Mouse (Mus musculus): ENCODE data around the gene Pabpc1l.
A peak's percentile ranks its signal among the peaks of the same experiment; 100 is the strongest.

Pabpc1l gene

GRCm38 (mm10) chr2:164025150-164025549 lies at the start of gene Pabpc1l:
Pabpc1l (plus strand) TSS chr2:164025450.
- H3K27me3 ChIP-seq (ENCODE audit: insufficient read depth, low read length), result peaks cover 13% of the 10 kb centered on the region; the same call in 1 of the 2 replicates
- no peak within 1 kb of the TSS; the same call in 1 of the 2 replicates for H3K4me3 ChIP-seq (replicated peaks; ENCODE audit: low read length)
- no peaks in the 10 kb centered on the region for H3K36me3 ChIP-seq (ENCODE audit: insufficient read depth, low read length)
- H3K9me3 ChIP-seq (ENCODE audit: low read length), result no peaks in the 10 kb centered on the region
- TF ChIP-seq POU5F1 (IDR thresholded peaks at IDR 0.05; ENCODE audit: borderline replicate concordance, low read length), result no peak
- no peak for TF ChIP-seq NANOG (IDR thresholded peaks at IDR 0.05; ENCODE audit: borderline replicate concordance, low read length)
- TF ChIP-seq CTCF (conservative IDR thresholded peaks at IDR 0.05; ENCODE audit: low read length), result no peak
- peaks cover 21% of the 10 kb centered on the region for H3K4me1 ChIP-seq (replicated peaks; ENCODE audit: low read depth, low read length)

- no peaks in the 10 kb centered on the region for H3K4me1 ChIP-seq (replicated peaks; ENCODE audit: low read depth, low read length)
- H3K9me3 ChIP-seq (ENCODE audit: low read length), result peaks cover 12% of the 10 kb centered on the region
- no peaks in the 10 kb centered on the region for H3K36me3 ChIP-seq (ENCODE audit: insufficient read depth, low read length)
- H3K4me3 ChIP-seq (replicated peaks; ENCODE audit: low read length), result no peak overlapping the region
- H3K27me3 ChIP-seq (ENCODE audit: insufficient read depth, low read length), result 0 out of 2 replicates have a peak, but pooled peaks cover 3% of the 10 kb centered on the region
- TF ChIP-seq CTCF (conservative IDR thresholded peaks at IDR 0.05; ENCODE audit: low read length), result no peak
- TF ChIP-seq NANOG (IDR thresholded peaks at IDR 0.05; ENCODE audit: borderline replicate concordance, low read length), result no peak
- TF ChIP-seq POU5F1 (IDR thresholded peaks at IDR 0.05; ENCODE audit: borderline replicate concordance, low read length), result no peak
Observed at GRCm38 (mm10) chr2:163976448-163976847, 48.8 kb upstream of the Pabpc1l start.

GRCm38 (mm10) chr2:163987233-163987632 lies 38.0 kb upstream of the Pabpc1l start:
- Histone ChIP-seq H3K4me3 (replicated peaks; ENCODE audit: low read length) (no peak overlapping the region), H3K9me3 (ENCODE audit: low read length) (peaks cover 5% of the 10 kb centered on the region; the same call in 1 of the 2 replicates), H3K36me3 (ENCODE audit: insufficient read depth, low read length) (no peaks in the 10 kb centered on the region), H3K4me1 (replicated peaks; ENCODE audit: low read depth, low read length) (peaks cover 6% of the 10 kb centered on the region), H3K27me3 (ENCODE audit: insufficient read depth, low read length) (no peaks in the 10 kb centered on the region)
- TF ChIP-seq CTCF (conservative IDR thresholded peaks at IDR 0.05; ENCODE audit: low read length) (no peak), NANOG (IDR thresholded peaks at IDR 0.05; ENCODE audit: borderline replicate concordance, low read length) (no peak), POU5F1 (IDR thresholded peaks at IDR 0.05; ENCODE audit: borderline replicate concordance, low read length) (no peak)

- Histone ChIP-seq H3K9me3 (ENCODE audit: low read length) (no peaks in the 10 kb centered on the region), H3K36me3 (ENCODE audit: insufficient read depth, low read length) (peaks cover 12% of the 10 kb centered on the region), H3K4me3 (replicated peaks; ENCODE audit: low read length) (no peak overlapping the region), H3K4me1 (replicated peaks; ENCODE audit: low read depth, low read length) (peaks cover 39% of the 10 kb centered on the region), H3K27me3 (ENCODE audit: insufficient read depth, low read length) (peaks cover 7% of the 10 kb centered on the region; the same call in 1 of the 2 replicates)
- TF ChIP-seq CTCF (conservative IDR thresholded peaks at IDR 0.05; ENCODE audit: low read length) (no peak), POU5F1 (IDR thresholded peaks at IDR 0.05; ENCODE audit: borderline replicate concordance, low read length) (no peak), NANOG (IDR thresholded peaks at IDR 0.05; ENCODE audit: borderline replicate concordance, low read length) (no peak)
Observed at GRCm38 (mm10) chr2:163992871-163993270, 32.4 kb upstream of the Pabpc1l start.

- peak within 1 kb of the TSS; percentile 94 for H3K4me3 ChIP-seq (replicated peaks; ENCODE audit: low read length)
- H3K27me3 ChIP-seq (ENCODE audit: insufficient read depth, low read length), result peaks cover 7% of the 10 kb centered on the region; the same call in 1 of the 2 replicates
- H3K36me3 ChIP-seq (ENCODE audit: insufficient read depth, low read length), result peaks cover 29% of the 10 kb centered on the region
- H3K9me3 ChIP-seq (ENCODE audit: low read length), result no peaks in the 10 kb centered on the region
- TF ChIP-seq CTCF (conservative IDR thresholded peaks at IDR 0.05; ENCODE audit: low read length) (no peak), POU5F1 (IDR thresholded peaks at IDR 0.05; ENCODE audit: borderline replicate concordance, low read length) (no peak), NANOG (IDR thresholded peaks at IDR 0.05; ENCODE audit: borderline replicate concordance, low read length) (no peak)
- peaks cover 44% of the 10 kb centered on the region for H3K4me1 ChIP-seq (replicated peaks; ENCODE audit: low read depth, low read length)
Observed at GRCm38 (mm10) chr2:163994654-163994976, 30.6 kb upstream of the Pabpc1l start, which contains the start of gene Ywhab. Ywhab (plus strand) TSS chr2:163994960.

GRCm38 (mm10) chr2:163994977-163995862 lies 30.0 kb upstream of the Pabpc1l start:
- Histone ChIP-seq H3K27me3 (ENCODE audit: insufficient read depth, low read length) (peaks cover 7% of the 10 kb centered on the region; the same call in 1 of the 2 replicates), H3K4me1 (replicated peaks; ENCODE audit: low read depth, low read length) (peaks cover 47% of the 10 kb centered on the region), H3K36me3 (ENCODE audit: insufficient read depth, low read length) (peaks cover 34% of the 10 kb centered on the region), H3K4me3 (replicated peaks; ENCODE audit: low read length) (peak overlapping the region; percentile 94), H3K9me3 (ENCODE audit: low read length) (no peaks in the 10 kb centered on the region)
- TF ChIP-seq POU5F1 (IDR thresholded peaks at IDR 0.05; ENCODE audit: borderline replicate concordance, low read length) (no peak), CTCF (conservative IDR thresholded peaks at IDR 0.05; ENCODE audit: low read length) (no peak), NANOG (IDR thresholded peaks at IDR 0.05; ENCODE audit: borderline replicate concordance, low read length) (no peak)

- Histone ChIP-seq H3K27me3 (ENCODE audit: insufficient read depth, low read length) (peaks cover 7% of the 10 kb centered on the region; the same call in 1 of the 2 replicates), H3K4me1 (replicated peaks; ENCODE audit: low read depth, low read length) (peaks cover 51% of the 10 kb centered on the region), H3K9me3 (ENCODE audit: low read length) (no peaks in the 10 kb centered on the region), H3K4me3 (replicated peaks; ENCODE audit: low read length) (peak overlapping the region; percentile 94), H3K36me3 (ENCODE audit: insufficient read depth, low read length) (peaks cover 35% of the 10 kb centered on the region)
- no peak for TF ChIP-seq POU5F1 (IDR thresholded peaks at IDR 0.05; ENCODE audit: borderline replicate concordance, low read length)
- TF ChIP-seq NANOG (IDR thresholded peaks at IDR 0.05; ENCODE audit: borderline replicate concordance, low read length), result no peak
- no peak for TF ChIP-seq CTCF (conservative IDR thresholded peaks at IDR 0.05; ENCODE audit: low read length)
Observed at GRCm38 (mm10) chr2:163996275-163996674, 29.0 kb upstream of the Pabpc1l start.

GRCm38 (mm10) chr2:163996899-163997298 lies 28.4 kb upstream of the Pabpc1l start:
- Histone ChIP-seq H3K4me1 (replicated peaks; ENCODE audit: low read depth, low read length) (peaks cover 57% of the 10 kb centered on the region), H3K4me3 (replicated peaks; ENCODE audit: low read length) (no peak overlapping the region), H3K36me3 (ENCODE audit: insufficient read depth, low read length) (peaks cover 38% of the 10 kb centered on the region), H3K9me3 (ENCODE audit: low read length) (no peaks in the 10 kb centered on the region), H3K27me3 (ENCODE audit: insufficient read depth, low read length) (peaks cover 7% of the 10 kb centered on the region; the same call in 1 of the 2 replicates)
- TF ChIP-seq CTCF (conservative IDR thresholded peaks at IDR 0.05; ENCODE audit: low read length) (no peak), POU5F1 (IDR thresholded peaks at IDR 0.05; ENCODE audit: borderline replicate concordance, low read length) (no peak), NANOG (IDR thresholded peaks at IDR 0.05; ENCODE audit: borderline replicate concordance, low read length) (no peak)

All from E14TG2a.4 (cell line).